Mouse (Mus musculus): Measurements from ENCODE around the gene Rln3.

DNA sequence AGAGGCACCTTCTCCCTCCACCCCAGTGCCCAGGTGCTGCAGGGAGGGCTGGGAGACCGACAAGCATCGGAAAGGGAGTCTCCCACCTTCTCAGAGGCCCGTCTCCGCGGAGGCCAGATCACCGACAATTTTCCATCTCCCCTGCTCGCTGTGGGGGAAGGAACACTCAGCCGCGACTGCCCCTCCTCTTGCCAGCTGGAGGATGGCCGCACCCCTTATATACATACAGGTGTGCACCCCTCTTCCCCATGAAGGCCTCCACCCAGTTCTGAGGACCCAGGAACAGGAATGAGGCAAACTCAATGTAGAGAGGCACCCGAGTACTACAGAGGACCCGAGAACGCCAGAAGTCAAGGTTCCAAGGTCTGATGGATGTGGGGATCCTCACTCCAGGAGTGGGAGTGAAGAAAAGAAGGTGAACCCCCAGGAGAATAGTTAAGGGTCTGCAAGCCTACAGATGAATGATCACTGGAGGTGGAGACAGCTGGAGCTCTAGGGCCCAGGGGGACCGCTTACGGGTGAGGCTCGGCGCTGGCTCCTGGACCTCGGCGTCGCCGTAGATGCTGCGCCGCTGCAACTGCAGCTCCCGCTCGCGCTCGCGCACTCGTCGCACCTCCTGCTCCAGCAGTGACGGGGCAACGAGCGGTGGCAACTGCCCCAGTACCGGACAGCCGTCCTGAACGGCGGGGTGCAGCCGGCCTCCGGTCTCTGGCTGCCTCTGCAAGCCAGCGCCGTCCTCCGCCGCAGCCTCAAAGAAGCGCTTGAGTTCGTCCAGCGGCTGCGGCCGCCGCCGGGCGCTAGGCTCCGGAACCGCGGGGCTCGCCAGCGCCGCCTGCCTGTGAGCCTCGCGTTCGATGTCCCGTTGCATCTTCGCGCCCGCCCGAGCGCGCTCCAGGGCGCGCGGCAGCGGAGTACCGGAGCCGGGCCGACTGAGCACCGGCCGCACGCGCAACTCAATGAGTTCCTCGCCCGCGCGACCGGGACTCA, 33.9 kb downstream of the Rln3 start:
- TF ChIP-seq CTCF (conservative IDR thresholded peaks at IDR 0.05; ENCODE audit: low read length) (no peak), POU5F1 (IDR thresholded peaks at IDR 0.05; ENCODE audit: borderline replicate concordance, low read length) (no peak), NANOG (IDR thresholded peaks at IDR 0.05; ENCODE audit: borderline replicate concordance, low read length) (no peak)
